Mouse (Mus musculus): ENCODE results near the gene 2210407C18Rik.

DNA sequence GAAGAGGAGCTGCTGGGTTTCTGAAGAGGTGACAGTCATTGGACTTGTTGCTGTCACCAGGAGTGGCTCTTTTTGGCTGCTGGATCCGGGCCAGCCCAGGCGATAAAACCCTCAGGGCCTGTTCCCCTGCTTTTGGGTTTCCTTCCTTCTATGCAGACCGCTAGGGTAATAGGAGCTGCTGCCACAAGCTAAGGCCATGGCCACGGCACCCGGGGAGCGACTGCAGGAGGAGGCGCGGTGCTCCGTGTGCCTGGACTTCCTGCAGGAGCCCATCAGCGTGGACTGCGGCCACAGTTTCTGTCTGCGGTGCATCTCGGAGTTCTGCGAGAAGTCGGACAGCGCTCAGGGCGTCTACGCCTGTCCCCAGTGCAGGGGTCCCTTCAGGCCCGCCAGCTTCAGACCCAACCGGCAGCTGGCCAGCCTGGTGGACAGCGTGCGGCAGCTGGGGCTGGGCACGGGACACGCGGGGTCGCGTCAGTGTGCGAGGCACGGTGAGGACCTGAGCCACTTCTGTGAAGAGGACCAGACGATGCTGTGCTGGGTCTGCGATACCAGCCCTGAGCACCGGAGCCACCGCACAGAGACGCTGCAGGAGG is 24.5 kb upstream of the 2210407C18Rik start, which contains the start of gene Trim58:
- no peak for TF ChIP-seq MAX (IDR thresholded peaks at IDR 0.05; ENCODE audit: low read length)
- TF ChIP-seq ZNF384 (IDR thresholded peaks at IDR 0.05; ENCODE audit: low read depth, low read length): no peak
- TF ChIP-seq E2F4 (IDR thresholded peaks at IDR 0.05; ENCODE audit: insufficient replicate concordance, low read depth, low read length): no peak
- TF ChIP-seq CTCF (conservative IDR thresholded peaks at IDR 0.05 in 1 of 2, IDR thresholded peaks at IDR 0.05 in 1 of 2; ENCODE audit: low read depth in 2 of 2, low read length in 2 of 2): no peak
- no peak for TF ChIP-seq USF1 (IDR thresholded peaks at IDR 0.05; ENCODE audit: low read depth, low read length)
- no peak for TF ChIP-seq EP300 (IDR thresholded peaks at IDR 0.05; ENCODE audit: low read length)
- TF ChIP-seq HCFC1 (IDR thresholded peaks at IDR 0.05; ENCODE audit: low read depth, low read length): no peak
- no peak for TF ChIP-seq MAZ (IDR thresholded peaks at IDR 0.05; ENCODE audit: low read depth, low read length)

Measured in CH12.LX (cell line).